Mouse (Mus musculus) MEL (cell line): ENCODE data around the gene Lpgat1. TPM values are rescaled to one million over a fixed set of nuclear protein-coding genes. Genes with fewer than 3 reads are reported as not detected.

Experiments
- DNase-seq: peaks from one replicate; pipeline ENCODE4 v3.0.0; 2011; ENCODE audit warnings: low read depth, low spot score
- H3K27ac ChIP-seq: 2 replicates; pipeline ENCODE4 v1.5.1; 2012; ENCODE audit warnings: low read depth, mild to moderate bottlenecking, control low read depth, low read length, moderate library complexity; ENCODE audit not compliant: control insufficient read depth
- H3K27me3 ChIP-seq, 2 experiments: fragments of 150-350 bp in 1 of 2; sonication (generic) in 1 of 2; 2 replicates each; pipeline ENCODE4 v1.6.1; 2012; ENCODE audit warnings: low read length in 2 of 2, mild to moderate bottlenecking in 2 of 2, improper control_type of control experiment in 1 of 2, moderate library complexity in 1 of 2; ENCODE audit not compliant: insufficient read depth in 2 of 2, control insufficient read depth in 1 of 2
- H3K36me3 ChIP-seq, 2 experiments: 2 replicates each; pipeline ENCODE4 v1.6.1; 2012 to 2014; ENCODE audit warnings: low read length in 2 of 2, improper control_type of control experiment in 1 of 2, inconsistent platforms in 1 of 2, mild to moderate bottlenecking in 1 of 2; ENCODE audit not compliant: insufficient read depth in 2 of 2, control insufficient read depth in 1 of 2
- H3K4me1 ChIP-seq, 2 experiments: fragments of 150-350 bp in 1 of 2; sonication (generic) in 1 of 2; 2 replicates each; pipeline ENCODE4 v1.6.1; 2012; ENCODE audit warnings: low read length in 2 of 2, improper control_type of control experiment in 1 of 2, mild to moderate bottlenecking in 1 of 2; ENCODE audit not compliant: insufficient read depth in 2 of 2, control insufficient read depth in 1 of 2
- H3K4me3 ChIP-seq, 2 experiments: fragments of 150-350 bp in 1 of 2; sonication (generic) in 1 of 2; 2 replicates each; pipeline ENCODE4 v1.5.1; 2012; ENCODE audit warnings: low read depth in 2 of 2, low read length in 2 of 2, mild to moderate bottlenecking in 2 of 2, moderate library complexity in 2 of 2, control low read depth in 1 of 2, improper control_type of control experiment in 1 of 2; ENCODE audit not compliant: control insufficient read depth in 1 of 2, insufficient read depth in 1 of 2
- H3K79me2 ChIP-seq: 2 replicates; pipeline ENCODE4 v1.6.1; 2012; ENCODE audit warnings: mild to moderate bottlenecking, low read length, moderate library complexity; ENCODE audit not compliant: control insufficient read depth, poor library complexity, insufficient read depth
- H3K9ac ChIP-seq: 2 replicates; pipeline ENCODE4 v1.6.1; 2012; ENCODE audit warnings: low read depth, mild to moderate bottlenecking, control low read depth, low read length, moderate library complexity; ENCODE audit not compliant: control insufficient read depth, poor library complexity, severe bottlenecking
- H3K9me3 ChIP-seq: fragments of 150-350 bp; sonication (generic); replicated peaks from 2 replicates; pipeline ENCODE4 v1.6.1; 2012; ENCODE audit warnings: mild to moderate bottlenecking, low read length, improper control_type of control experiment, moderate library complexity; ENCODE audit not compliant: insufficient read depth
- BHLHE40 ChIP-seq: IDR thresholded peaks from 2 replicates; pipeline ENCODE4 v1.6.1; 2012; ENCODE audit warnings: low read depth, mild to moderate bottlenecking, inconsistent platforms, low read length, improper control_type of control experiment, borderline replicate concordance
- CHD1 ChIP-seq: IDR thresholded peaks from 2 replicates; pipeline ENCODE4 v1.6.1; 2012; ENCODE audit warnings: low read depth, mild to moderate bottlenecking, inconsistent platforms, low read length, improper control_type of control experiment
- E2F4 ChIP-seq: IDR thresholded peaks from 2 replicates; pipeline ENCODE4 v1.6.1; 2011; ENCODE audit warnings: low read depth, low read length, improper control_type of control experiment, borderline replicate concordance
- EP300 ChIP-seq, 2 experiments: IDR thresholded peaks; 2 replicates each; pipeline ENCODE4 v1.6.1; 2011; ENCODE audit warnings: improper control_type of control experiment in 2 of 2, low read length in 2 of 2, low read depth in 1 of 2, mild to moderate bottlenecking in 1 of 2
- ETS1 ChIP-seq: IDR thresholded peaks from 2 replicates; pipeline ENCODE4 v1.6.1; 2012; ENCODE audit warnings: low read depth, mild to moderate bottlenecking, inconsistent platforms, low read length, improper control_type of control experiment, moderate library complexity
- GABPA ChIP-seq: IDR thresholded peaks from 2 replicates; pipeline ENCODE4 v1.6.1; 2012; ENCODE audit warnings: low read depth, mild to moderate bottlenecking, inconsistent platforms, low read length, improper control_type of control experiment, moderate library complexity
- GATA1 ChIP-seq: IDR thresholded peaks from 2 replicates; pipeline ENCODE4 v1.6.1; 2011; ENCODE audit warnings: low read depth, low read length, improper control_type of control experiment
- HCFC1 ChIP-seq: IDR thresholded peaks from 2 replicates; pipeline ENCODE4 v1.6.1; 2012; ENCODE audit warnings: low read depth, mild to moderate bottlenecking, inconsistent platforms, low read length, improper control_type of control experiment, moderate library complexity
- JUND ChIP-seq: IDR thresholded peaks from 2 replicates; pipeline ENCODE4 v1.6.1; 2011; ENCODE audit warnings: low read depth, mild to moderate bottlenecking, improper control_type of control experiment, low read length
- MAFK ChIP-seq: IDR thresholded peaks from 2 replicates; pipeline ENCODE4 v1.6.1; 2011; ENCODE audit warnings: low read depth, mild to moderate bottlenecking, low read length, improper control_type of control experiment, borderline replicate concordance
- MAX ChIP-seq: IDR thresholded peaks from 2 replicates; pipeline ENCODE4 v1.6.1; 2011; ENCODE audit warnings: low read length, improper control_type of control experiment
- MAZ ChIP-seq: IDR thresholded peaks from 2 replicates; pipeline ENCODE4 v1.6.1; 2012; ENCODE audit warnings: low read depth, mild to moderate bottlenecking, inconsistent platforms, low read length, improper control_type of control experiment
- MXI1 ChIP-seq: IDR thresholded peaks from 2 replicates; pipeline ENCODE4 v1.6.1; 2011; ENCODE audit warnings: mild to moderate bottlenecking, low read depth, low read length, improper control_type of control experiment
- MYB ChIP-seq: IDR thresholded peaks from 2 replicates; pipeline ENCODE4 v1.6.1; 2011; ENCODE audit warnings: mild to moderate bottlenecking, low read depth, low read length, improper control_type of control experiment
- MYC ChIP-seq: IDR thresholded peaks from 2 replicates; pipeline ENCODE4 v1.6.1; 2011; ENCODE audit warnings: low read depth, mild to moderate bottlenecking, low read length, improper control_type of control experiment, moderate library complexity
- NELFE ChIP-seq: IDR thresholded peaks from 2 replicates; pipeline ENCODE4 v1.6.1; 2011; ENCODE audit warnings: low read depth, low read length, improper control_type of control experiment
- NRF1 ChIP-seq: IDR thresholded peaks from 2 replicates; pipeline ENCODE4 v1.6.1; 2014; ENCODE audit warnings: low read depth, mild to moderate bottlenecking, inconsistent platforms, low read length, improper control_type of control experiment, moderate library complexity; ENCODE audit not compliant: poor library complexity, insufficient read depth, severe bottlenecking
- POLR2AphosphoS2 ChIP-seq: IDR thresholded peaks from 2 replicates; pipeline ENCODE4 v1.6.1; 2011; ENCODE audit warnings: low read length, improper control_type of control experiment
- POLR2AphosphoS5 ChIP-seq: IDR thresholded peaks from 2 replicates; pipeline ENCODE4 v1.6.1; 2012; ENCODE audit warnings: low read depth, borderline replicate concordance, mild to moderate bottlenecking, inconsistent platforms, low read length, moderate library complexity, mixed read lengths
- RAD21 ChIP-seq: IDR thresholded peaks from 2 replicates; pipeline ENCODE4 v1.6.1; 2011; ENCODE audit warnings: mild to moderate bottlenecking, low read depth, low read length, improper control_type of control experiment
- SIN3A ChIP-seq: IDR thresholded peaks from 2 replicates; pipeline ENCODE4 v1.6.1; 2012; ENCODE audit warnings: low read length, improper control_type of control experiment, inconsistent platforms
- TAL1 ChIP-seq: IDR thresholded peaks from 2 replicates; pipeline ENCODE4 v1.6.1; 2012; ENCODE audit warnings: mild to moderate bottlenecking, inconsistent platforms, low read length, moderate library complexity, mixed read lengths
- UBTF ChIP-seq: IDR thresholded peaks from 2 replicates; pipeline ENCODE4 v1.6.1; 2012; ENCODE audit warnings: low read depth, mild to moderate bottlenecking, inconsistent platforms, low read length, improper control_type of control experiment, moderate library complexity, borderline replicate concordance; ENCODE audit not compliant: insufficient read depth
- USF1 ChIP-seq: IDR thresholded peaks from 2 replicates; pipeline ENCODE4 v1.6.1; 2014; ENCODE audit warnings: low read depth, mild to moderate bottlenecking, inconsistent platforms, low read length, improper control_type of control experiment, moderate library complexity
- ZC3H11A ChIP-seq: IDR thresholded peaks from 2 replicates; pipeline ENCODE4 v1.6.1; 2012; ENCODE audit warnings: low read depth, mild to moderate bottlenecking, inconsistent platforms, low read length, improper control_type of control experiment
- ZKSCAN1 ChIP-seq: IDR thresholded peaks from 2 replicates; pipeline ENCODE4 v1.6.1; 2012; ENCODE audit warnings: low read depth, mild to moderate bottlenecking, inconsistent platforms, low read length, improper control_type of control experiment, moderate library complexity
- ZMIZ1 ChIP-seq: IDR thresholded peaks from 2 replicates; pipeline ENCODE4 v1.6.1; 2012; ENCODE audit warnings: low read depth, mild to moderate bottlenecking, inconsistent platforms, low read length, improper control_type of control experiment, moderate library complexity
- ZNF384 ChIP-seq: IDR thresholded peaks from 2 replicates; pipeline ENCODE4 v1.6.1; 2012; ENCODE audit warnings: low read depth, mild to moderate bottlenecking, inconsistent platforms, low read length, improper control_type of control experiment
- polyA plus RNA-seq, 2 experiments: library from polyadenylated mRNA; stranded (reverse) in 1 of 2; unstranded in 1 of 2; fragments of >175 nt in 1 of 2; fragments of >200 nt in 1 of 2; gene quantifications; 2 replicates each; pipeline versions ENCODE4 v1.2.1 to v1.2.4; 2012; ENCODE audit warnings: low replicate concordance in 2 of 2, low read depth in 1 of 2; ENCODE audit not compliant: insufficient read length in 2 of 2, insufficient read depth in 1 of 2, missing spikeins in 1 of 2
- total RNA-seq: library from RNA; depleted of rRNA; stranded (reverse); fragments of 300-350 nt; gene quantifications from 2 replicates; pipeline ENCODE4 v1.2.3, GENCODE M21; 2012

Gene Lpgat1
- total and polyA plus RNA-seq, 3 experiments = not detected

GRCm38 (mm10) chr1:191820951-191821325 lies 103.3 kb downstream of the Lpgat1 start:
- TF ChIP-seq MYB (no peak), SIN3A (no peak), USF1 (no peak), NRF1 (no peak), ETS1 (no peak)
- TF ChIP-seq, all 39 proteins: peak for 0
- H3K9me3 ChIP-seq = no peaks in the 10 kb centered on the region
- H3K27ac ChIP-seq = no peak overlapping the region
- H3K4me1 ChIP-seq = peaks cover 0 to 9% of the 10 kb centered on the region in 2 experiments; a peak in 1 of 4 replicates
- peak overlapping the region; percentile 52 to 93 for H3K4me3 ChIP-seq
- H3K27me3 ChIP-seq = no peaks in the 10 kb centered on the region; a peak in 1 of 4 replicates
- peaks cover 10% of the 10 kb centered on the region for H3K79me2 ChIP-seq
- no peak for DNase-seq
- H3K36me3 ChIP-seq = peaks cover 0 to 4% of the 10 kb centered on the region in 2 experiments; a peak in 2 of 4 replicates
- peak overlapping the region; percentile 59 for H3K9ac ChIP-seq

GRCm38 (mm10) chr1:191821326-191822091 lies 103.9 kb downstream of the Lpgat1 start, which contains the start of gene Nek2:
TSS of gene Nek2 (plus strand) at chr1:191821444.
- Histone ChIP-seq H3K27me3 (no peaks in the 10 kb centered on the region; a peak in 1 of 4 replicates), H3K9ac (peak within 1 kb of the TSS; percentile 93), H3K9me3 (no peaks in the 10 kb centered on the region), H3K4me3 (peak within 1 kb of the TSS; percentile 69 to 93), H3K4me1 (peaks cover 0 to 9% of the 10 kb centered on the region in 2 experiments; a peak in 1 of 4 replicates), H3K79me2 (peaks cover 10% of the 10 kb centered on the region), H3K27ac (peak within 1 kb of the TSS; percentile 66), H3K36me3 (peaks cover 0 to 4% of the 10 kb centered on the region in 2 experiments; a peak in 2 of 4 replicates)
- peak; percentile 98 for DNase-seq
- no peak for TF ChIP-seq GATA1
- no peak for TF ChIP-seq MAFK
- TF ChIP-seq MYC = 0 out of 2 replicates have a peak, but pooled peaks have one; percentile 40
- peak; percentile 78 for TF ChIP-seq MAX
- TF ChIP-seq MXI1 = peak; percentile 95
- no peak for TF ChIP-seq E2F4
- no peak for TF ChIP-seq ZC3H11A
- no peak for TF ChIP-seq CHD1
- no peak for TF ChIP-seq ZKSCAN1
- no peak for TF ChIP-seq UBTF
- peak; percentile 86 for TF ChIP-seq BHLHE40
- TF ChIP-seq MYB = peak; percentile 80
- peak; percentile 33; the same call in 1 of the 2 replicates for TF ChIP-seq NRF1
- TF ChIP-seq MAZ = 0 out of 2 replicates have a peak, but pooled peaks have one; percentile 35
- TF ChIP-seq TAL1 = no peak
- no peak for TF ChIP-seq GABPA
- TF ChIP-seq EP300 (IDR thresholded peaks at IDR 0.05; ENCODE audit: low read depth in 1 of 2, low read length in 2 of 2) = no peak
- peak; percentile 69; the same call in 1 of the 2 replicates for TF ChIP-seq POLR2AphosphoS2
- peak; percentile 100 for TF ChIP-seq SIN3A
- TF ChIP-seq RAD21 = no peak
- TF ChIP-seq HCFC1 = peak; percentile 86
- no peak for TF ChIP-seq ETS1
- no peak for TF ChIP-seq POLR2AphosphoS5
- peak; percentile 73 for TF ChIP-seq NELFE
- TF ChIP-seq JUND = no peak
- TF ChIP-seq ZNF384 = no peak
- peak; percentile 76; the same call in 1 of the 2 replicates for TF ChIP-seq ZMIZ1
